Mouse (Mus musculus) brain, embryonic 18.5 days (tissue): ENCODE data around the gene Ryr3.

ENCODE experiments used
- DNase-seq: peaks from one replicate; pipeline ENCODE4 v3.0.0-alpha.2; 2012; ENCODE audit warnings: low read depth, low spot score

The Ryr3 gene

DNA sequence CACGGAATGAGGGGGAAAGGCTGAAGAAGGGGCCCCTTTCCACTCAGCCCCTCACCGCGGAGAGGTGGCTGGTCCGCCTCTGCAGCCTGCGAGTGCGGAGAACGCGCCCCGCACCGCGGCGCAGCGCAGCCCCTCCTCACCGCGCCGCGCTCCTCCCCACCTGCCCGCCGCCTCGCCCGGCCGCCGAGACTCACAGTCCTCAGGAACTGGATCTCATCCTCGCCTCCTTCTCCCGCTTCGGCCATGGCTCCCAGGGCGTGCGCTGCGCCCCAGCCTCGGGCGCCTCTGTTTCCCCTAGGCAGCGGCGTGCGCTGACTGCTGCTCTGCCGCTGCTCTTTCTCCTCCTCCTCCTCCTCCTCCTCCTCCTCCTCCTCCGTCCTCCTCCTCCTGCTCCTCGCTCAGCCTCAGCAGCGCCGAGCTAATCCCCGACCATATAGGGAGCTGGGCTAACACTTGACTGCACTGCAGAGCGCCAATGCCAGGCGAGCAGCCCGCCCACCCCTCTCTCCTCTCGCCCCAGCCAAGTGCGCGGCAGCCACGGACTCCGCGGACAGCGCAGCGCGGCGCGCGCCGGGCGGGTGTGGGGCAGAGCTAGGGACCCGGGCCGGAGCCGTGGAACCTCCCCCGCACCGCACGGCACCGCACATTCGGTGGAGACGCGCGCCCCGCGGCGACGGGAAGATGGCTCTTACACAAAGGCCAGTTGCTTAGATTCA lies at the start of gene Ryr3:
TSS of gene Ryr3 (minus strand) at position 351 of the 716 bp plus-strand sequence.
- peak; percentile 64 for DNase-seq

DNA sequence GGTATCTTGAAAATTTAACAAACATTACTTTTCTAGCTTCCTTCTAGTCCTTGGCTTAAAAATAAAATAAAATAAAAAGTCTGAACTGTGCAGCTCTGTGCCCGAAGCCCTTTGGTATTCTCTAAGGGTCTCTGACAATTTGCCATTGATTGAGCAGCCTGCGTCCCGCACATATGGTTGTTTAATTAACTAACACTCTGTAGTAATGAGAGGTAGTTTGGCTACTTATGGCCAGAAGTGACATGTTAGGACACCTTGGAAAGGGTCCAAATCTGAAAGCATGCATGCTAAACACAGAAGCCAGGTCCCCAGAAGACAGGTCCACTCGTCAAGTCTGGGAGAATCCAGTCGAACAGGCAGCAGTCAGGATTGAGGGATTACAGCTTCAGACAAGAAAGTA lies 22.0 kb upstream of the Ryr3 start:
- no peak for DNase-seq

DNA sequence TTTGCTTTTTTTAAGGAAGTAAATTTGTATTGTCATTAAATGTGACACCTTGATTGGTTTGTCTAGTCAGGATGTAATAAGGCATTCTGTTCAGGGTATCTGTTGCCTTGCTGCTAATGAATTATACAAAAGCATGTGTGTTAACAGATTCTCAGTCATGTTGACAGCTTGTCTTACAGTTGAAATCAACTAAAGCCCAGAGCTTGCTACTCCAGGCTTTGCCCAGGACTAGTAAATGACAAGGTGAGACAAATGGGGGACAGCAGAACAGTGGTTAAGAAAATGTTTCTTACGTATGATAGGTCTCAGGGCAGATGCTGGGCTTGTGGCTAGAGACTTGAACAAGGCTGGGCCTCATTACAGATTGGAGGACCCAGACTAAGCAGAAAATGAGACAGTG lies 20.1 kb upstream of the Ryr3 start:
- no peak for DNase-seq

DNA sequence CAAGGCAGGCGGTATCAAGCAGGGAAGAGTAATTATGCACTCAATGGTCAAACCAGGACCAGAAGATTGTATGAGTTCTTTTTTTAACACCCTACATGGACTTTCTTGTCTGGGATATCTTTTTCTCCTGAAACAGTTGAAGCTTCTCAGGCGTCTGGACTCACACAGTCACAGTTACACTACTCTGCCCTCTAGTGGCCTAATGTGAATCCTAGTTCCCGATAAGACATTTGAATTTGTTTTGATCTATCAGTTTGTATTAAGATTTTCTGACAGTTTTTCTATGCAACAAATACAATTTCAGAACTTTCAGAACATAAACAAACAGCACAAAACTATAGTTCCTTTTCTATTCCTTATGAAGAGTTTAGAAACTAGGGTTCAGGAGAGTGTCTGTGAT lies 17.7 kb upstream of the Ryr3 start:
- DNase-seq: peak; percentile 56

DNA sequence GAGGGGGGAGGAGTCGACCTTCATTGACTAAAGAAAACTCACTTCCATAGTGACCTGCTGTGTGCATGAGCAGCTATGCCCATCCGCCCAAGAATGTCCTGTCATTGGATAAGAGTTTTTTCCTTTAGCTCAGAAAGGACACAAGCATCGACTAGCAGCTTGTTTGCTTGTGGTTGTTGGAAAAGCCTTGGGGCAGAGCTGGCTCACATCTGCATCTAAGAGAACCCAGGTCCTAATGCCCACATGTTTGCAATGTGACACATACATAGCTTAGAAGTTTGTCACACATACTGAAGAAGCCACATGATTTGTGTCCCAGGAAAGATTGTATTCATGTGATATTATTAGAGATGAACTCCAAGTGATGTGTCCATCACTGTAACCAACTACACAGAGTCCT lies 16.5 kb upstream of the Ryr3 start:
- no peak for DNase-seq

DNA sequence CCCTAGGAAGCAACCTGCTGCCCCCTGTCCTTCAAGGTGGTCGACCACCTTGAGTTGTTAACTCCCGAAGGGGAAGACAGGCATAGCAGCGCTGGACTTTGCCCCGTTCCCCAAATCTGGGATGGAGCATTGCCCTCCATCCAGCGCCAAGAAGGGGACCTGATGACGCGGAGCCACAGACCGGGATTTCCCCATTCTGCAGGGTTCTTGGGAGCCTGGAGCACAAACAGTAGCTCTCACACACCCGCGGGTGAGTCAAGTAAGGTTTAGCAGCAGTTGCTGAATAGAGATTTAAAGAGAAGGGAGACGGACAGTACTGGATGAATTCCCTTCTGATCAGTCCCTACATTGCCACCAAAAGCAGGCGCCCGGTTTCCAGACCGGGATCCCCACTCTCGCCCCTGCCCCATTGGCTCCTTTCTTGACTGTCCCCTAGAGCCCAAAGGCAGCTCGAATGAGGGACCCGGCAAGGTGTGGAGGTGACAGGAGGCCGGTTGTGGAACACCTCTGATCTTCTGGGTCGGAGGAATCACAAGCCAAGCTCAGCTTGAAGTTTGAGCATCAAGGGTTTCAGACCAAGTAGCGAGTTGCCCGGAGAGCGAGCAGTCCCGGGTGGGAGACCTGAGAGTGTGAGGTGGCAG lies 671 bp downstream of the Ryr3 start:
- DNase-seq: no peak

DNA sequence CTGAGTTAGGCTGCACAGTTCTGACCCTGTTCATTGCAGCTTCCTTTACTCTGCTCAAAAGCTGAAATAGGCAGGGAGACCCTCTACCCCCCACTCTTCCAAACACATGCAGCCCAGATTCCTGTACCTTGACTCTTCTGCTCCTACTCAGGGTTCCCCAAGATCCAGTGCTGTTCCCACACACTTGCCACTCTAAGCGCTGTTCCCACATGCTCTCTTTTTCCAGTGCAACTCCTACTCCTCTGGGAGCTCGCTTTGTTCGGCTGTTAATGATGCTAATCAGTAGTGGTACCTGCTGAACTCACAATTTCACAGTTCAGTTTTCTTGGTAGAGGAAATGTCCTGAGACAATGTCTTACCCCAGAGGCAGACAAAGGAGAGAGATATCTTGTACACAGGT lies 6.9 kb downstream of the Ryr3 start:
- DNase-seq: no peak

DNA sequence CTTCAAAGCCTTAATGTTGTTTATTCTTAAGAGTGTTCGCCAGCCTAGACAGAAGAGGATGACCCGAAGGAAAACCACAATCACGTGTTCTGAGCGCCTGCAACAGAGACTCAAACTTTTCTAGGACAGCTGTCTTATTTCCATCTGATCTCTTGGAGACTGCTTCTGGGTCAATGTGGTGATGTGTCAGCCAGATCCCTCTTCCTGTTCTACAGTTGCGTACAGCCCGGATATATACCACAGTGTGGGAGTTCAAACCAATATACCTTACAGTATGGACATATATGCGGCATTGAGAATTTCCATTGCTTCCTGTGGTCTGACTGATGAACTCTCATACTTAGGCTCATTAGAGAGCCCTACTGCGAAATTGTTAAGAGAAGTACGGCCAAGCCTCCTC lies 7.6 kb downstream of the Ryr3 start:
- no peak for DNase-seq

DNA sequence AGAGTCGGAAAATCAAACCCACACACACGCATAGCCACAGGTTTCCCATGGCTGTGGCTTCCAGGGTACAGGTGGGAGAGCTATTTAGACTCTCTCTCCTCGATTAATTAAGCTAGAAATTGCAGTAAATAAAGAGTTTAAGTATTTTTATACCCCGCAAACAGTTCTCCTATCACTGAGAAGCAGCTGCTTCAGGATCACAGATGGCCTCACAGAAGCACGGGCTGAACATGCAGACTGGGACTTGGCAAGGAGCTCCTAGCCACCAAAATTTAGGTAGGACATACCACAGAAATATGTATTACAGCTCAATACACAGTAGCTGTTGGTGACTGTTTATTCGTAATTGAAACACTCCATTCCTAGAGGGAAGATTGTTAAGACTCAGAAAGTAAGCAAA lies 14.0 kb downstream of the Ryr3 start:
- DNase-seq: no peak

DNA sequence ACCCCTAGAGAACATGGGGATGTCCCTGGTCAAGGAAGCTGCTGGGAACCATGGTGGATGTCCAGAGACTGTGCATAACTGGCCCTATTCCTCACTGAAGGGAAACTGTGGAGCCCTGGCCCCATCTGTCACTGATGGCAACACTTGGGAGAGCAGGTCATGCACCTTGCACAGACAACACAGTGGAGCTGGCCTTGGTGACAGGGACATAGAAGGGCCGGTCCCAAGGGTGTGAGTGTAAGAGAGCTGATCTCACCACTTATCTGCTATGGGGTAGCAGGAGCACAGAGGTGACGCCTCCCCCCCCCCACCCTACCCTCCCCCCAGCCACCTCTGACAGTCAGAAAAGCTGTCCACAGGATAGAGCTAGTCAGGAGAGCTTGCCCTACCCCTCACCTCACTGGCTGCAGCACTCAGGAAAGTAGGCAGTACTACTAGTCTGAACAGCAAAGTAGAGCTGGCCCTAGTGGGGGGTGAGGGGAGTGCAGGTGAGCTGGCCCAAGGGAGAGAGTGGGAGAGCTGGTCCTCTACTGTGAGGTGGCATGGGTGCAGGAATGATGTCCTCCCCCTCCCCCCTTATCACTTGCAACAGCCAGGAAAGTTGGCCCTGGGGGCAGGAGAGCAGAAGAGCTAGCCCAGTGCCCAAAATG lies 17.7 kb downstream of the Ryr3 start:
- DNase-seq: no peak

DNA sequence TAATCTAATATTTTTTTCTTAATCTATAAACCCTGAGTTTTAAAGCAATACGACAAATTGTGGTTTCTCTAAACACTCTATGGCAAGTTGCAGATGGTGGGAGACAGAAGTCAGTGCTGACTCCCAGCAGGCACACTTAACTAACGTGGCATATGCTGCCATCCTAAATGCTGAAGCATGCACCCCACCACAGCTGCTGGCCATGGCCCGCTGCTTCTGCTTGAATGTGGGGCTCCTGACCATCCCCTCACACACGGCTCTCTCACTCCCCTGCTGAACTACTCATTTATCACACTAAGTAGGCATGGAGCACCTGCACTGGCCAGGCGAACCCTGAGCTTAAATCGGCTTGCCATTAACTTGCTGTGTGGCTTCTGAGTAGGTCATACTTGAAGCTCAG lies 29.7 kb downstream of the Ryr3 start:
- DNase-seq: no peak

DNA sequence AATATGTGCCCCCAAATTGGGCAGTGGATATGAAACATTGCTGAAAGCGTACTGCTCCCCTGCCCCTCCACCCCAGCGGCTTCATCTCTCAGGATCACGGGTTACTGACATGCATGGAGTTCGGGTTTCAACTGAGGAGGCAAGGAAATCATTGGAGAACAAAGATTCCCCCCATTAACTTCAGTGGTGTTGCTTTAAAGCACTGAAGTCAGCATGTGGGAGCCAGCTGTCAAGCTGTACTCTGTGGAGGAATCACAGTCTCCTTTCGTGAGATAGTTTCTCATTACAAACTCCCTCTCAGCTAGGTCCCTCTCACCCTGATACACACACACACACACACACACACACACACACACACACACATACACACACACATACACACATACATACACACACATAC lies 35.2 kb downstream of the Ryr3 start:
- no peak for DNase-seq

DNA sequence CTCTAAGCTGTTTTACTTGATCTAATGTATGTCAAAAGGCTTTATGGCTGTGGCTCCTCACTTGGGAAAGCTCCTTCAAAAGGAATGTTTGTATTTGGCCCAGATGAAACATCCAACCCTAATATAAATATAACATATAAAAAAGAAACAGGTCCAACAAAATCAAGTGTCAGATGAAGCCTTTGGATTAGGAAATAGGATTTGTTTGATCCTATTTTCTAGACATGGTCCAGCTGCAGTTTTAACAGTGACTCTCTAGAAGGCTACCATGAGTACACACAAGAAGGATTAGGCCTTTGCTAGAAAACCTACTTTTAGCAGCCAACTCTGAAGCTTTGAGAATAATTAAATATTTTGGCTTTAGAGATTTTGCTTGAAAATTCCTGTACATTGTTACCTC lies 38.8 kb downstream of the Ryr3 start:
- no peak for DNase-seq

DNA sequence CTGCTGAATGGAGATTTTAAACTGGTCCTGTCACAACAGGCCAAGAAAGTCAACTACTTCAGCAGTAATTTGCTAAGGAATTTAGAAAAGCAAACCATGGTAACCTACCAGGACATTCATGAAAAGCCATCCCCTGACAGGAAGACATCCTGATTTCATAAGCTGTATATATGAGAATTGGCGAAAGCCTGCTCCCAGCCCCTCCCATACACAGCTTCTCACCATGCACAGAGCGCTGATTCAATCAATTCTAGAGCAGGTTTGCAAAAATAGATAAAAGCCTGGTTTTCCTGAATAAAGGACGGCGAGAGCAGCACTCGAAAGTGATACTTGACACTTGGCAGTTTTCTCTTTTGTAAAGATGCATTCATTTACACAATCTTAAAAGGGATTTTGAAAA lies 40.6 kb downstream of the Ryr3 start:
- no peak for DNase-seq

DNA sequence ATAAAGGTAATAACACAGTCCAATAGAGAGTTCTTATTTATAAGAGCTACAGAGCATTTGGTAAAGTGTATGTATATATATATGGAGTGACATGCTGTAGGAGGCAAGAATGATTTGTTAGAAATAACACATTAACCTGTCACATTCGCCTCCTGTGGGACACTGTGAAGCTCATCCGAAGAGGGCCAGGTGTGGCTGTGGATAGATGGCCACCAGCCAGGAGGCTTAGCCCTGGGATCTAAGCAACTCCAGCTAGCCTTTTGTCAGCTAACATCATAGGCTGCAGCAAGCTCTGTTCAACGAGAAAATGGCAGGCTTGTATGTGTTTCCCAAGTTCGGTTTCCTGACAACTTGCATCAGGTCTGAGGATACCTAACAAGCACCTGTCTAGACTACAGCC lies 48.8 kb downstream of the Ryr3 start:
- DNase-seq: no peak

DNA sequence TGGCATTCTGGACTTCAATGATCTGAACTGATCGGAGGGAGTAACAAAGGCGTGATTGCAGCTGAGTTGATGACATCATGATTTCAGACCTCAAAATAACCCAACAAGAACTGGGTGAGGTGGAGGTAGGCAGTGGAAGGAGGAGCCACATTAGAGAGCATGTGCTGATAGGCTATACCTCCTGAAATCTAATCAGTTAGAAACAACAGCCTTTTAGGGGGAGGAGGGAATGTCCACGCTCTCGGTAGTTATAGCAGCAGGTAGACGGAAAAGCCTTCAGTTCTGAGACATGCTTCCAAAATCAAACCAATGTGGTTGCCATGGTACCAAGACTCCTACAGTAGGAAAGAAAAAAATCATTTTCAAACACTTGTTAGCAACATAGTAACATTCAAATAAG lies 55.4 kb downstream of the Ryr3 start:
- peak; percentile 16 for DNase-seq

DNA sequence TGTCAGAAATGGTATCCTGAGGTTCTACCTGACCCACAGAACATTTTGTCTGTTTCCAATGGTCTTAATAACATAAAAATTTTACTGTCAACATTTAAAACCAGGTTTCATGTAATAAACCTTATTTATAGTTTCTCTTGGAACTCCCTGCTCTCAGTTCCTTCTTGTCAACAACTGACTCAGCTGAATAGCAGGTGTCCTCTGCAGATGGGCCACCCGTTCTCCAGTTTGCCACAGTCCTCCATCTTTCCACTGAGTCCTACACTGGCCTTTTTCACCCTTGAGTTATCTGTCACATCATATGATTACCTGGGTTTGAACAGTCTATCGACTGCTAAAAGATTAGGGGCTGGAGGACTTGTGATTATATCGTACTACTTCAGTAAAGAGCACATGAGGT lies 79.1 kb downstream of the Ryr3 start:
- no peak for DNase-seq

DNA sequence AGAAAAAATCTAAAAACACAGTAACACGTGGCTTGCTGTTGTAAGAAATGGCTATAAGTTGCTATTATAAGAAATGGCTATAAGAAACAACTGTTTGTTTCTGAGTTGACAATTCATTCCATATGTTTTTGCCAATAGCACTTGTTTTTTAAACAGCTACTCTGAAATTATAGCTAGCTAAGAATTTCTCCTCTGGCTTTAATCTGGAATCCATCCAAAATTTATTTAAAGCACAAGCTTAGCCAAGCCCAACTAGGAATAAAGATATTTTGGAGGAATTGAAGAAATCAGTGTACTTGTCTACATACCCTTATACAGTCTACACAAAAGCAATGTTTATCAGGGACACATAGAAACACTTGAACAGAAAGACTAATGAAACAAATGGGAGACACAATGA lies 93.4 kb downstream of the Ryr3 start:
- no peak for DNase-seq

DNA sequence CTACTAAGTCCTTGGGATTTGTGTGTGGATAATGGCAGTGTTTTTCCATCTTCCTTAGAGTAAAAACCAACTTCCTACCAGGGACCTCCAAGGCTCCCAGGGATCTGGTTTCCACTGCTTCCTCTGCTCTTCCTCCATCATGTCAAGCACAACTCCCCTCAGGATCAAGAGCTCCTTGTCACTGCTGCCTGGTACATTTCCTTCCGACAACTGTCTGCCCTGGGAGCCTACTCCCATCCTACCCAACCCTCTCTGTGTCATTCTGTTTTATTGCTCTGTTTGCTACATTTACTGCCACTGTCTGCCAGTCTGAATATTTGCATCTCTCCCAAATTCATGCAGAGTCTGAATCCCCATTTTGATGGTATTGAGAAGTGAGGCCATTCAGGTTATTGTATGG lies 97.8 kb downstream of the Ryr3 start:
- no peak for DNase-seq

DNA sequence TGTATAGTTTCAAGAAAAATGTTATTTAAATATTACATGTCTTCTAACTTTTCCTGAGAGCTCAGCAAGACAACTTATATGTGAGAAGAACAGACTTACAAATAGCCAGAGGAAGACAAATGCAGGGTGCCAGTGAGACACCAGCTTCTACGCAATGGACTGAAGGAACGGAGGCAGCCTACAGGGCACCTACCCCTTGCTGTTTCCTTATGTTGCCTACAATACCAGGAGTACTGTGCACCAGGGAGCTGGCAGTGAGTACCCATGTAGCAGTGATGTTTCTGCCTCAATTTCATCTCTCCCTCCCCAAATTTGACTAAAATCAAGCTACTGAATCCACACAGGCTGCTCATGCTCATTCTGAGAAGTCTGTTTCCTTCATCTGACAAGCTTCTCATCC lies 100.1 kb downstream of the Ryr3 start:
- no peak for DNase-seq

DNA sequence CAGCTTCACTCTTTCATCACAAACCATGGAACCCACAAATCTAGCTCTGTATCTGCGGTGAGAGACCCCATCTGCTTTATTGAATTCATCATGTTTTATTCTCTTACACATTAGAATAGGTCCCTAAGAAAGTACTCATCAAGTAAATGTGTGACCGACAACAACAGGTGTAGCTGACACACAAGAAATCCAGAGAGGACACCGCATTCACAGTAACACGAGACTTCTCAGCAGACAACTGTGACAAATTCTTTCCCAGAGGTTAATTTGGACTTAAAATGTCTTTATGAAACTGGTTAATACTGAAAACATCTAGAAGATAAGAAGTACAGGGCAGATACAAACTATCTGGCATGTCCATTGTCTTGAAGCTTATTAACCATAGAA lies 101.0 kb downstream of the Ryr3 start:
- no peak for DNase-seq

DNA sequence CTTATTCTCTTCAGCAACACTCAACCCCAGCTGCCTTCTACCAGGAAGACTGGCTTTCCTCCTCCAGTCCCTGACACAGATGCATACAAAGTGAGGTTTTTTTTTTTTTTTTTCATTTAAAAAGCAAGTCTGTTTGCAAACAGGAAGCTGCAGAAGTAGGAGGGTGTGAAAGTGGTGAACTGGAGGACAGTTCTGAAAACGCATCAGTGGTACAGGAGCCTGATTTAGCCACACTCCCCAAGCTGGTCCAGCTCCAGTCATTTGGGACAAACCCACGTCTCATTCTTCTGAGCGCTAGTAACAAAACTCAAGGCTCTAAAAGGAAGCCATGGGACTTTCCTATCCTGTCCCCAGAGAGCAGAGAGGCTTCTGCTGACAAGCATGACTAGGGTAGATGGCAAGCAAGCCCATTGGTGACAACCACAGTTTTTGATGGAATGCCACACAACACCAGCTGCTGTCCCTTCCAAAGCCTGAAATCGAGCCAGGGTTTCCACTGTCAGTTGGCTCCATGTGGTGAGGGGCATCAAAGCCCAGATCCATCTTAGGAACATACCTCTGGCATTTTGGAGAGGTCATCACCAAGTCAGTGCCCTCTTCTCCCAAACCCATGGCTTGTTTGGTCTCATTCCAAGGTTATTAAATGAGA lies 101.5 kb downstream of the Ryr3 start:
- DNase-seq: no peak

DNA sequence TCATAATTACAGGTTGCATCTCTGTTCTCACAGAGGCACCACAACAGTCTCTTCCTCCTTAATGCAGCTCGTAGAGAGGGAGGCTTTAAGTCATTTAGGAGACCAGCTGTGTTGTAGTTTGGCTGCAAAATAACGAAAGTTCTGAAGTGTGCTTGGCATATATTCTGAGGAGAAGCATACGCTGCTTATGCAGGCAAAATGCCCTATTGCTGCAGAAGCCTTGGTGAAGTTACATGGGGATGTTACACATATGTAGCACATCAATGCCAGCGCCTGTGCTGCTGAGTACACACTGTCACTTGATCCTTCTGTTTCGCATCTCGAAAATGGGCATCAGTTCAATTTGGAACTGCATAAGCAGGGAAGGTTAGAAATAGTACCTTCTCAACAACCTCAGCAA lies 112.3 kb downstream of the Ryr3 start:
- peak; percentile 36 for DNase-seq
